Mouse (Mus musculus) adrenal gland, adult 18-20 months (tissue): Measurements from ENCODE around the gene Zfp334. TPM values are rescaled to one million over a fixed set of nuclear protein-coding genes. Genes with fewer than 3 reads are reported as not detected.

Experiments
- DNase-seq, 2 experiments: peaks; one replicate each; pipeline ENCODE4 v3.0.0; 2021 to 2022; ENCODE audit warnings: low spot score in 2 of 2
- total RNA-seq, 2 experiments: library from RNA; stranded (reverse); gene quantifications; 1 replicate in 1 of 2; 2 replicates in 1 of 2; pipeline ENCODE4 v1.2.3; 2021

Gene Zfp334
- total RNA-seq, 2 experiments from 2014 or later, result 4.8 to 5.0 TPM

GRCm38 (mm10) chr2:165325521-165326303 lies 62.3 kb downstream of the Zfp334 start:
- no peak for DNase-seq

Other genes starting within 250 kb of the Zfp334 start
- 1 to 10 TPM; 1.4 to 1.7 TPM for gene Cdh22, start 153.4 kb downstream of the Zfp334 start, total RNA-seq
- 10 to 100 TPM; 30.7 to 50.1 TPM for gene Slc35c2, start 100.4 kb downstream of the Zfp334 start, total RNA-seq
- gene Elmo2, start 61.8 kb downstream of the Zfp334 start, total RNA-seq, result 10 to 100 TPM; 21.6 to 24.5 TPM
- gene Zfp663, start 19.5 kb downstream of the Zfp334 start, total RNA-seq, result not detected
- gene Ocstamp, start 12.1 kb upstream of the Zfp334 start, total RNA-seq, result under 1 TPM; 0.19 to 0.30 TPM
- 1 to 10 TPM; 2.3 to 3.2 TPM for gene Slc13a3, start 85.0 kb upstream of the Zfp334 start, total RNA-seq
- 10 to 100 TPM; 13.7 to 13.9 TPM for gene Trp53rka, start 105.1 kb upstream of the Zfp334 start, total RNA-seq
- 1 to 10 TPM in 1 of 2 experiments, under 1 TPM in 1; 0.80 to 1.7 TPM for gene Slc2a10, start 115.5 kb upstream of the Zfp334 start, total RNA-seq
- gene Eya2, start 206.8 kb upstream of the Zfp334 start, total RNA-seq, result 1 to 10 TPM; 4.4 to 5.9 TPM